Mouse (Mus musculus): ENCODE data around the gene Acot7. TPM values are rescaled to one million over a fixed set of nuclear protein-coding genes. Genes with fewer than 3 reads are reported as not detected.

The Acot7 gene
- total and polyA plus RNA-seq, 2 experiments from 2014 or later, result 249 to 488 TPM

DNA sequence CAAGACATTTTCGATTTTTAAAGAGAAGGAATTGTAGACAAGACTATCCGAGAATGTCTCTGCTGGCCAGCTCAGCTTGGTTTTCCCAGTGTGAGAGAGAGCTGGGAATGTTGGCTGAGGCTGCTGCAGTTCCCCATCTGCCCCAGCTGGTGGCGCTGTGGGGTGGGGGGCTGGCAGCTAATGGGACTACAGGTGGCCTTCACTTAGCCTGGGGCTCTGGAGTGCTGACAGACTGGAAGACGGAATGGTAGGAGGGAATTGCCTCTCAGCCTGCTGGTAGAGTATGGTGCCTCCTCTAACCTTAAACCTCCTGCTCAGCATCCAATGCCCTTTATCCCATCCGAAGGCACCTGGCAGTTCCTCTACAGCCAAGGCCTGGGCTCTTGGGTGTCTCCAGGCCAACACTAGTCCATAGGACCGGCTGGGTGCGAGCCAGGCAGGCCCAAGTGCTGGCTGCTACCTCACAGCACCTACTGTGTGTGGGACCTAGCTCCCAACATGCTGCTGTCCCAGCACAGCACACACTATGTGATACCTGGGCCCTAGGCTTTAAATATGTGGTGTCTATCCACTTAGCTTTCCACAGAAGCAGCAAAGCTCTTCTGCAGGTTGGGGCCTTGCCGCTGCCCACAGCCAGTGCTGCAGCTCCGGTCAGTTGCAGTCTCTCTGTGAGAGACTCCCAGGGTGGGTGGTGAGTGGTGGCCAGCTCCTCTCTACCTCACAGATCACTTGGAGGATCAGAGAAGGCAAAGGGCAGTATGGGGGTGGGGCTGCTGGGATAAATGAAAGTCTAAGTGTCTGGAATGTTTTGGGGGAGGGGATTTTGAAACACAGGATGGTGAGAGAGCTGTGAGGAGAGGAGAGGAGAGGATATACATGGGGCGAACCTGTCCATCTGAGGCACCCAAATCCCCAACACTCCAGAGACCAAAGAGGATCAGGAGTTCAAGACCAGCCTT, 98.7 kb downstream of the Acot7 start:
- Histone ChIP-seq H3K27me3 (ENCODE audit: insufficient read depth, low read length) (peaks cover 12% of the 10 kb centered on the region), H3K4me2 (ENCODE audit: low read depth, low read length) (no peak overlapping the region), H3K27ac (no peak overlapping the region), H3K9ac (replicated peaks; ENCODE audit: low read length) (no peak overlapping the region), H3K4me1 (ENCODE audit: insufficient read depth, low read length) (peaks cover 10% of the 10 kb centered on the region), H3K36me3 (ENCODE audit: insufficient read depth, low read length) (0 out of 2 replicates have a peak, but pooled peaks cover 10% of the 10 kb centered on the region), H3K9me3 (ENCODE audit: low read length) (no peaks in the 10 kb centered on the region), H3K4me3 (ENCODE audit: low read length) (no peak overlapping the region)
- TF ChIP-seq CTCF (IDR thresholded peaks at IDR 0.05; ENCODE audit: low read depth), result peak; percentile 88
- ATAC-seq, result no peak
- 52% methylated on average over 10 of the region's 10 CpGs for WGBS
- peak; percentile 51 for DNase-seq (ENCODE audit: low spot score)

DNA sequence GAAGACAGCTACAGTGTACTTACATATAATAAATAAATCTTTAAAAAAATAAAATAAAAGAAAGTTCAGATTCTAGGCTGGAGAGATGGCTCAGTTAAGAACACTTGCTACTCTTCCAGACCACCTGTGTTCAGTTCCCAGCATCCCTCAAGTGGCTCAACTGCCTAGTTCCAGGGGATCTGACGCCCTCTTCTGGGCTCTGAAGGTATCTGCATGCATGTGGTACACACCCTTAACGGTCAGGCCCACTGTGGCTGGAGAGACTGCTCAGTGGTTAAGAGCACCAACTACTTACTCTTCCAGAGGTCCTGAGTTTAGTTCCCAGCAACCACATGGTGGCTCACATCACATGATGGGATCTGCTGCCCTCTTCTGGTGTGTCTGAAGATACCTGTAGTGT, 100.0 kb downstream of the Acot7 start:
- peaks cover 22% of the 10 kb centered on the region for H3K27me3 ChIP-seq (ENCODE audit: insufficient read depth, low read length)

DNA sequence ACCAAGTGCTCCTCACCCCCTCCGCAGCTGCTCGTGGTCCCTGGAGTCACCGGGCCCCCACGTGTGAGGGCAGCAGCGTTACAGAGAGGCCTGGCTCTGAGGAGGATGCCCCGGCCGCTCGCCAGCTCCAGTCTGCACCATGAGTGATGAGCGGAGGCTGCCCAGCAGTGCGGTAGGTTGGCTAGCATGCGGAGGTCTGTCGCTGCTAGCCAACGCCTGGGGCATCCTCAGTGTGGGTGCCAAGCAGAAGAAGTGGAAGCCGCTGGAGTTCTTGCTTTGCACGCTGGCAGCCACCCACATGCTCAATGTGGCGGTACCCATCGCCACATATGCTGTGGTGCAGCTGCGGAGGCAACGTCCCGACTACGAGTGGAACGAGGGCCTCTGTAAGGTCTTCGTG, 101.1 kb downstream of the Acot7 start:
- Histone ChIP-seq H3K4me2 (ENCODE audit: low read depth, low read length) (no peak overlapping the region), H3K27ac (no peak overlapping the region), H3K9ac (replicated peaks; ENCODE audit: low read length) (no peak overlapping the region), H3K36me3 (ENCODE audit: insufficient read depth, low read length) (0 out of 2 replicates have a peak, but pooled peaks cover 10% of the 10 kb centered on the region), H3K4me3 (ENCODE audit: low read length) (no peak overlapping the region), H3K9me3 (ENCODE audit: low read length) (no peaks in the 10 kb centered on the region), H3K4me1 (ENCODE audit: insufficient read depth, low read length) (peaks cover 3% of the 10 kb centered on the region), H3K27me3 (ENCODE audit: insufficient read depth, low read length) (peaks cover 22% of the 10 kb centered on the region)
- ATAC-seq, result peak; percentile 44
- whole genome bisulfite sequencing, result 55% methylated on average over 23 of the region's 23 CpGs
- peak; percentile 71 for DNase-seq (ENCODE audit: low spot score)
- TF ChIP-seq CTCF (IDR thresholded peaks at IDR 0.05; ENCODE audit: low read depth), result no peak

More for the DNA sequence above, 100.0 kb downstream of the Acot7 start:
- Histone ChIP-seq H3K9ac (replicated peaks; ENCODE audit: low read length) (no peak overlapping the region), H3K36me3 (ENCODE audit: insufficient read depth, low read length) (0 out of 2 replicates have a peak, but pooled peaks cover 10% of the 10 kb centered on the region), H3K4me1 (ENCODE audit: insufficient read depth, low read length) (peaks cover 10% of the 10 kb centered on the region), H3K27ac (no peak overlapping the region), H3K4me2 (ENCODE audit: low read depth, low read length) (no peak overlapping the region), H3K4me3 (ENCODE audit: low read length) (no peak overlapping the region), H3K9me3 (ENCODE audit: low read length) (no peaks in the 10 kb centered on the region)
- TF ChIP-seq CTCF (IDR thresholded peaks at IDR 0.05; ENCODE audit: low read depth), result peak; percentile 34; the same call in 1 of the 2 replicates
- no peak for DNase-seq (ENCODE audit: low spot score)
- ATAC-seq, result no peak
- 71% methylated on average over 2 of the region's 2 CpGs for WGBS

DNA sequence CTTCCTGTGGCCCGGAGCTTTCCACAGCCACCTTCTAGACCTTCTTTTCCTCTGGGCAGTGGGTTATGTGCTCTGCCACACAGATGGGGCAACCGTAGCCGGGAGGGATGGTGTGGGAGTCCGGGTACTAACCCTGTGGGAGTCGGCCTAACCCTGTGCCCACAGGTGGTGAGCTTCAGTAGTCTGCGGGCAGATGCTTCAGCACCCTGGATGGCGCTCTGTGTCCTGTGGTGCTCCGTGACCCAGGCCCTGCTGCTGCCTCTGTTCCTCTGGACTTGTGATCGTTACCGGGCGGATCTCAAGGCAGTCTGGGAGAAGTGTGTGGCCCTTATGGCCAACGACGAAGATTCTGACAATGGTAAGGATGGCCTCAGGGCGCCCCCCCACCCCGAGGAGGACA, 103.7 kb downstream of the Acot7 start:
- Histone ChIP-seq H3K4me1 (ENCODE audit: insufficient read depth, low read length) (peaks cover 10% of the 10 kb centered on the region), H3K36me3 (ENCODE audit: insufficient read depth, low read length) (0 out of 2 replicates have a peak, but pooled peaks cover 10% of the 10 kb centered on the region), H3K4me3 (ENCODE audit: low read length) (no peak overlapping the region), H3K27me3 (ENCODE audit: insufficient read depth, low read length) (peaks cover 33% of the 10 kb centered on the region), H3K9me3 (ENCODE audit: low read length) (no peaks in the 10 kb centered on the region), H3K4me2 (ENCODE audit: low read depth, low read length) (no peak overlapping the region), H3K27ac (no peak overlapping the region), H3K9ac (replicated peaks; ENCODE audit: low read length) (no peak overlapping the region)
- WGBS, result 63% methylated on average over 15 of the region's 15 CpGs
- ATAC-seq, result no peak
- no peak for TF ChIP-seq CTCF (IDR thresholded peaks at IDR 0.05; ENCODE audit: low read depth)
- no peak for DNase-seq (ENCODE audit: low spot score)

GRCm38 (mm10) chr4:152282721-152283120, 104.8 kb downstream of the Acot7 start:
- DNase-seq (ENCODE audit: low spot score), result no peak
- 25% methylated on average over 19 of the region's 34 CpGs for WGBS
- Histone ChIP-seq H3K4me1 (ENCODE audit: insufficient read depth, low read length) (peaks cover 10% of the 10 kb centered on the region), H3K4me3 (ENCODE audit: low read length) (peak overlapping the region; percentile 27), H3K9me3 (ENCODE audit: low read length) (no peaks in the 10 kb centered on the region), H3K27me3 (ENCODE audit: insufficient read depth, low read length) (peaks cover 38% of the 10 kb centered on the region), H3K27ac (no peak overlapping the region), H3K4me2 (ENCODE audit: low read depth, low read length) (peak overlapping the region; percentile 45), H3K36me3 (ENCODE audit: insufficient read depth, low read length) (0 out of 2 replicates have a peak, but pooled peaks cover 10% of the 10 kb centered on the region), H3K9ac (replicated peaks; ENCODE audit: low read length) (peak overlapping the region; percentile 31; the same call in 1 of the 2 replicates)
- ATAC-seq, result no peak
- TF ChIP-seq CTCF (IDR thresholded peaks at IDR 0.05; ENCODE audit: low read depth), result no peak

DNA sequence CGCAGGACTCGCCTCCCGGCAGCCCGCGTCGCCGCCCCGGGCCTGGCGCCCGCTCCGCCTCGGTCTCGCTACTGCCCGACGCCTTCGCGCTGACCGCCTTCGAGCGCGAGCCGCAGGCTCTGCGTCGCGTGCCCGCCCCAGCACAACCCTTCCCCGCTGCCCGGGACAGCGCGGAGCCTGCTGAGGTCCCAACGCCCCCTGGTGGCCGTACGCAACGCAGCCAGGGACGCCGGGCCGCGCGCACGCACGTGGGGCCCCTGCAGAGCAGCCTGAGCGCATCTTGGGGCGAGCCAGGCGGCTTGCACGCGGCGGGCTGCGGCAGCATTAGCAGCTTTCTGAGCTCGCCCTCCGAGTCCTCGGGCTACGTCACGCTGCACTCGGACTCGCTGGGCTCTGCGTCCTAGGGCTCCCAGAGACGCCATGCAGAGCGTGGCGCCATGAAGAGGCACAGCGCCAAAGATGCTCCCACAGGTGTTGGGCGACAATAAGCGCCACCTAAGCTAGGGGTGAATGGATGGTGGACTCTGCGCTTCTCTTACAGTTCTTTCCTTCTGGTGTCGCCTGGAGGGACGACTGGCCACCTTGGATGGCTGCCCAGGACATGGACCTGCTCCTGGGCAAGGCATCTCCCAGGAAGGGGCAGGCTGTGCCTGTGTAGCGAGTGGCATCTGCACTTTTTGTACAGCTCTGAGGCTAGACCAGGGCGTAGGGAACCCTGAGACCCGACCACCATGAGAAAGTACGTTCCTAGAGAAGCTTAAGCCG, 105.4 kb downstream of the Acot7 start:
- Histone ChIP-seq H3K27me3 (ENCODE audit: insufficient read depth, low read length) (peaks cover 43% of the 10 kb centered on the region), H3K4me1 (ENCODE audit: insufficient read depth, low read length) (peaks cover 16% of the 10 kb centered on the region), H3K36me3 (ENCODE audit: insufficient read depth, low read length) (0 out of 2 replicates have a peak, but pooled peaks cover 10% of the 10 kb centered on the region), H3K4me2 (ENCODE audit: low read depth, low read length) (peak overlapping the region; percentile 45), H3K9me3 (ENCODE audit: low read length) (no peaks in the 10 kb centered on the region), H3K27ac (no peak overlapping the region), H3K4me3 (ENCODE audit: low read length) (peak overlapping the region; percentile 27), H3K9ac (replicated peaks; ENCODE audit: low read length) (peak overlapping the region; percentile 31; the same call in 1 of the 2 replicates)
- 8% methylated on average over 70 of the region's 70 CpGs for WGBS
- TF ChIP-seq CTCF (IDR thresholded peaks at IDR 0.05; ENCODE audit: low read depth), result peak; percentile 67
- peak; percentile 91 for DNase-seq (ENCODE audit: low spot score)
- peak; percentile 80 for ATAC-seq
